Mouse (Mus musculus) E14TG2a.4 (cell line): Measurements from ENCODE around the gene Preb.

Experiments used
- H3K27me3 ChIP-seq: 2 replicates; pipeline ENCODE4 v1.6.1; 2014; ENCODE audit warnings: low read length, control low read depth; ENCODE audit not compliant: insufficient read depth
- H3K36me3 ChIP-seq: 2 replicates; pipeline ENCODE4 v1.6.1; 2014; ENCODE audit warnings: low read length, control low read depth; ENCODE audit not compliant: insufficient read depth
- H3K4me1 ChIP-seq: replicated peaks from 2 replicates; pipeline ENCODE4 v1.6.1; 2014; ENCODE audit warnings: low read depth, low read length, control low read depth
- H3K4me3 ChIP-seq: replicated peaks from 2 replicates; pipeline ENCODE4 v1.5.1; 2014; ENCODE audit warnings: mild to moderate bottlenecking, low read length
- H3K9me3 ChIP-seq: 2 replicates; pipeline ENCODE4 v1.6.1; 2014; ENCODE audit warnings: low read length, control low read depth
- CTCF ChIP-seq: conservative IDR thresholded peaks from 2 replicates; pipeline ENCODE4 v1.5.1; 2014; ENCODE audit warnings: low read length
- NANOG ChIP-seq: IDR thresholded peaks from 2 replicates; pipeline ENCODE4 v1.6.1; 2014; ENCODE audit warnings: borderline replicate concordance, low read length, mixed read lengths
- POU5F1 ChIP-seq: IDR thresholded peaks from 2 replicates; pipeline ENCODE4 v1.6.1; 2014; ENCODE audit warnings: low read length, borderline replicate concordance

Gene Preb

DNA sequence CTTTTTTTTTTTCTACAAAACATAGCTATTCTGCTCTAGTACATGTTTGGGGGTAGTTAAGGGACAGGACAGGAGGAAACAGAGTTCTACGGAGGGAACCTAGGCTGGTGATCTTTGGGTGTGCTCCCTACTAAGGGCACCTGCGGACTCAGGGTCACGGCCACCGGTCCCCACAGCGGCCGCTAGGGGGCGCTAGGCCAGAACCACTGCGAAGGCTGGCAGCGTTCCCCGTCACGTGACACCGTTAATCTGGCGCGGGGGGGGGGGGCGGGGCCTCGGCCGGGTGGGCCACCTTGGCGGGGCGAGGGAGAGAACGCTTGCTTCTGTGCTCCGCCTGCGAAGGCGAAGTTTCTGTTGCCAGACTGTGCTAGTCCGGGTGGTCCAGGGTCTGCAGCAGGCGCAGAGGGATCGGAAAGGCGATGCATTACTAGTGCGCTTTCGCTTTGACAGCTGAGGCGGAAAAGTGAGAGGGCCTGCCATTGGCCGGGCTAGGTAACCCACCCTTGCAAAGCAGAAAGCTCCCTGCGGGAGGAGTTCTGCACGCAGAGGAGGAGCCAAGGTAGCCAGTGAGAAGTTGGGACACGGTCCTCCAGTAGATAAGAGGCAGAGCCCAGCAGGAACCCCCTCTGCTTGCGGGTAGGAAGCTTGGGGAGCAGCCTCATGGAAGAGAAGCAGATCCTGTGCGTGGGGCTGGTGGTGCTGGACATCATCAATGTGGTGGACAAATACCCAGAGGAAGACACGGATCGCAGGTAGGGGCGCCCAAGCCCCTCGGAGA, 38.7 kb downstream of the Preb start, which contains the start of gene Khk:
Gene Khk (plus strand): TSS at position 176 of the 778 bp plus-strand sequence.
- TF ChIP-seq CTCF (peak; percentile 55), POU5F1 (no peak)
- Histone ChIP-seq H3K9me3 (no peaks in the 10 kb centered on the region), H3K4me1 (peaks cover 75% of the 10 kb centered on the region), H3K36me3 (no peaks in the 10 kb centered on the region), H3K27me3 (peaks cover 57% of the 10 kb centered on the region), H3K4me3 (peak within 1 kb of the TSS; percentile 83)

GRCm38 (mm10) chr5:30920621-30921020, 39.5 kb downstream of the Preb start:
- no peaks in the 10 kb centered on the region for H3K9me3 ChIP-seq
- TF ChIP-seq NANOG (no peak), CTCF (no peak), POU5F1 (no peak)

DNA sequence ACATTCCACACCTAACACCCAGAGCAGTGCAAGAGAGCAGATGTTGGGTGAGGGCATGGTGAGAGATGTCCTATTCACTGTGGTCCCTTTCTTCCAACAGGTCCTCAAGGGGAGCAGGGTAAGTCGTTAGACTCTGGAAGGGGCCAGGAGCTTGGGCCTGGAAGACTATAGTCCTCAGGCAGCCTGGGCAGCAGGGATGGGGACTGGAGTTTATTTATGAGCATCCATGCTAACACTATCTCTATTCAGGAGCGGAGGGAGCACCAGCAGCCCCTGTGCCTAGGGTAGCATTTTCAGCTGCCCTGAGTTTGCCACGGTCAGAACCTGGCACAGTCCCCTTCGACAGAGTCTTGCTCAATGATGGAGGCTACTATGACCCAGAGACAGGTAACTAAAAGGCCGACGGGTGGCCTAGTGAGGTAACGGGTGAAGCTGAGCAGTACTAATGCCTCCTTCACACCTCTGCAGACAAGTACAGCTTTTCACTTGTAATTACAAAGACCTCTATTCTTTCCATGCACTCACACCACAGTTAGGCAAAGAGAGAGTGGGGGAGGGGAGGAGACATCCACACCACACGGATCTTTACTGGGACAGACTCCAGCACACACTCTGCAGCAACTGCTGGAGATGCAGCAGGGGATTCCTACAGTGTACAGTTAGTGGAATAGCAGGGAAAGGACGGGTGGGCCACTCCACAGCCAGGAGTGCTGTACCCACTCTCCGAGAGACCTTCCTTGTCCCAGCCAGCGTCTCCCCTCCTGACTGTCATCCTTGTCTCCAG, 40.1 kb downstream of the Preb start:
- TF ChIP-seq CTCF, result no peak
- no peak for TF ChIP-seq NANOG
- no peak for TF ChIP-seq POU5F1
- Histone ChIP-seq H3K4me1 (peaks cover 83% of the 10 kb centered on the region), H3K9me3 (no peaks in the 10 kb centered on the region), H3K27me3 (peaks cover 43% of the 10 kb centered on the region), H3K4me3 (peak overlapping the region; percentile 83), H3K36me3 (no peaks in the 10 kb centered on the region)

More at GRCm38 (mm10) chr5:30920621-30921020, 39.5 kb downstream of the Preb start:
- H3K27me3 ChIP-seq, result peaks cover 49% of the 10 kb centered on the region
- H3K4me1 ChIP-seq, result peaks cover 77% of the 10 kb centered on the region
- H3K36me3 ChIP-seq, result no peaks in the 10 kb centered on the region
- peak overlapping the region; percentile 83 for H3K4me3 ChIP-seq

GRCm38 (mm10) chr5:30918691-30919090, 41.5 kb downstream of the Preb start:
- Histone ChIP-seq H3K27me3 (peaks cover 29% of the 10 kb centered on the region), H3K9me3 (no peaks in the 10 kb centered on the region), H3K4me3 (peak overlapping the region; percentile 67), H3K36me3 (no peaks in the 10 kb centered on the region), H3K4me1 (peaks cover 85% of the 10 kb centered on the region)
- no peak for TF ChIP-seq CTCF
- TF ChIP-seq POU5F1, result no peak
- TF ChIP-seq NANOG, result no peak

- no peaks in the 10 kb centered on the region for H3K36me3 ChIP-seq
- peaks cover 90% of the 10 kb centered on the region for H3K4me1 ChIP-seq
- H3K9me3 ChIP-seq, result no peaks in the 10 kb centered on the region
- peaks cover 24% of the 10 kb centered on the region for H3K27me3 ChIP-seq
- TF ChIP-seq NANOG (no peak), CTCF (no peak), POU5F1 (no peak)
- peak overlapping the region; percentile 67 for H3K4me3 ChIP-seq
Observed at GRCm38 (mm10) chr5:30917891-30918670, 42.1 kb downstream of the Preb start.

GRCm38 (mm10) chr5:30917348-30917747, 42.8 kb downstream of the Preb start:
- Histone ChIP-seq H3K36me3 (no peaks in the 10 kb centered on the region), H3K4me3 (peak overlapping the region; percentile 67), H3K4me1 (peaks cover 90% of the 10 kb centered on the region), H3K9me3 (no peaks in the 10 kb centered on the region), H3K27me3 (peaks cover 18% of the 10 kb centered on the region)
- TF ChIP-seq CTCF (no peak), POU5F1 (no peak), NANOG (no peak)

GRCm38 (mm10) chr5:30916841-30917240, 43.3 kb downstream of the Preb start:
- Histone ChIP-seq H3K9me3 (no peaks in the 10 kb centered on the region), H3K4me3 (peak overlapping the region; percentile 67), H3K27me3 (peaks cover 16% of the 10 kb centered on the region), H3K4me1 (peaks cover 89% of the 10 kb centered on the region), H3K36me3 (no peaks in the 10 kb centered on the region)
- TF ChIP-seq CTCF (no peak), NANOG (no peak), POU5F1 (no peak)

- TF ChIP-seq POU5F1, result no peak
- peak; percentile 52 for TF ChIP-seq CTCF
- Histone ChIP-seq H3K4me1 (peaks cover 86% of the 10 kb centered on the region), H3K9me3 (no peaks in the 10 kb centered on the region), H3K36me3 (no peaks in the 10 kb centered on the region), H3K27me3 (peaks cover 16% of the 10 kb centered on the region), H3K4me3 (peak overlapping the region; percentile 67)
Observed at GRCm38 (mm10) chr5:30915974-30916433, 44.2 kb downstream of the Preb start.
